Mouse (Mus musculus) thymus, adult 2 months (tissue): ENCODE results near the gene Lamc3. TPM values are rescaled to one million over a fixed set of nuclear protein-coding genes. Genes with fewer than 3 reads are reported as not detected.

Experiments used
- DNase-seq: peaks from one replicate; pipeline ENCODE4 v3.0.0; 2021
- H3K27ac ChIP-seq: fragments of 200-500 bp; 2 replicates; pipeline ENCODE4 v1.5.1; 2012; ENCODE audit warnings: low read length, control low read depth; ENCODE audit not compliant: control insufficient read depth, insufficient read depth
- H3K27me3 ChIP-seq: fragments of 200-500 bp; 2 replicates; pipeline ENCODE4 v1.6.1; 2012; ENCODE audit warnings: mild to moderate bottlenecking, low read length, moderate library complexity, mixed read lengths; ENCODE audit not compliant: control insufficient read depth, insufficient read depth
- H3K36me3 ChIP-seq: fragments of 200-500 bp; 2 replicates; pipeline ENCODE4 v1.6.1; 2012; ENCODE audit warnings: mild to moderate bottlenecking, low read length, moderate library complexity; ENCODE audit not compliant: control insufficient read depth, insufficient read depth
- H3K4me1 ChIP-seq: fragments of 200-500 bp; replicated peaks from 2 replicates; pipeline ENCODE4 v1.6.1; 2012; ENCODE audit warnings: low read length; ENCODE audit not compliant: control insufficient read depth, insufficient read depth
- H3K4me3 ChIP-seq: fragments of 200-500 bp; 2 replicates; pipeline ENCODE4 v1.5.1; 2012; ENCODE audit warnings: mild to moderate bottlenecking, low read length, control low read depth, moderate library complexity; ENCODE audit not compliant: control insufficient read depth, insufficient read depth
- CTCF ChIP-seq: fragments of 200-500 bp; IDR thresholded peaks from 2 replicates; pipeline ENCODE4 v1.5.1; 2012; ENCODE audit warnings: mild to moderate bottlenecking, control low read depth, low read length, moderate library complexity, borderline replicate concordance; ENCODE audit not compliant: control insufficient read depth, poor library complexity, insufficient read depth; ENCODE audit errors: extremely low read depth
- POLR2A ChIP-seq: fragments of 200-500 bp; IDR thresholded peaks from 2 replicates; pipeline ENCODE4 v1.6.1; 2012; ENCODE audit warnings: mild to moderate bottlenecking, low read length, control low read depth, moderate library complexity; ENCODE audit not compliant: control insufficient read depth, poor library complexity, insufficient read depth; ENCODE audit errors: extremely low read depth
- WGBS: fragments of 180-500 bp; shearing (Covaris S2); methylation state at CpG from one replicate; pipeline ENCODE4 v1.1.7; 2018; 5-methylcytosine and 5-hydroxymethylcytosine counted together
- polyA plus RNA-seq: library from polyadenylated mRNA; depleted of rRNA; stranded (reverse); fragments of >200 nt; gene quantifications from 2 replicates; pipeline ENCODE4 v1.2.3, GENCODE M21; 2012

The Lamc3 gene
- polyA plus RNA-seq, 1 experiment, result 1.1 TPM

DNA sequence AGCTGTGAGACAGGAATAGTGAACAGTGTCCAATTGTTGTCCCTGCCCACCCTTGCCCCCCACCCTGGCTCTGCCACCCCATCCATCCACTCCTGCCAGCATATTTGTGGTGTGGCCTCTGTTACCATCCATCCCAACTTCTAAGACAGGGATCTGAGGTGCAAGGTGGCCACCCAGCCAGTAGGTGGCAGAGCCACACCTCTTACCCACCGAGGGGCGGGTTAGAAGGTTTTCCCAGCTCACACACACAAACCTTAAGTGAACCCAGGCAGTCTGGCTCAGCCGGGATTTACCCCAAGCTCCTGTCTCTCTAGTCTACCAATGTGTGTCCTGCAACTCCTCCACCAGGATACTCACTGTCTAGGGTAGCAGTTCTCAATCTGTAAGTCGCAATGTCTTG lies 30.5 kb downstream of the Lamc3 start:
- Histone ChIP-seq H3K4me3 (no peak overlapping the region), H3K27ac (no peak overlapping the region), H3K36me3 (no peaks in the 10 kb centered on the region), H3K4me1 (no peaks in the 10 kb centered on the region), H3K27me3 (no peaks in the 10 kb centered on the region)
- WGBS, result 27% methylated on average over 4 of the region's 4 CpGs
- TF ChIP-seq POLR2A (no peak), CTCF (peak; percentile 82)
- peak; percentile 52 for DNase-seq

DNA sequence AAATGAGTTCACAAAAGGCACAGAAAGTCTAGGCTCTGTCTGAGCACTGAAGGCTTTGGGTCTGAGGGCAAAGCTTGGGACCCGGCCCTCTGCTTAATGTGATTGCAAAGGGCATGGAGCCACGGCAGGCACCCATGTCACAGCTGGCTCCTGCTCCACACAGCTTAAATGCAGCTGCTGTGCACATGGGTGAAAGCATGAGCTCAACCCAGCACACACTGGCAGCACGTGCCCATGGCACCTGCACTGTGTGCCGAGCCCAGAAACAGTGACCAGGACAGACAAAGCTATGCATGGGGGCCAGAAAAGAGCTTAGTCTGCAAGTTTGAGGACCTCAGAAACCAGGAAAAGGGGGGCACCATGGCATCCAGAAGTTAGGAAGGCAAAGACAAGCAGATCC lies 36.6 kb downstream of the Lamc3 start:
- Histone ChIP-seq H3K27ac (no peak overlapping the region), H3K4me1 (no peaks in the 10 kb centered on the region), H3K4me3 (no peak overlapping the region), H3K36me3 (no peaks in the 10 kb centered on the region), H3K27me3 (no peaks in the 10 kb centered on the region)
- TF ChIP-seq CTCF (no peak), POLR2A (no peak)
- DNase-seq, result no peak
- 78% methylated on average over 4 of the region's 4 CpGs for WGBS

DNA sequence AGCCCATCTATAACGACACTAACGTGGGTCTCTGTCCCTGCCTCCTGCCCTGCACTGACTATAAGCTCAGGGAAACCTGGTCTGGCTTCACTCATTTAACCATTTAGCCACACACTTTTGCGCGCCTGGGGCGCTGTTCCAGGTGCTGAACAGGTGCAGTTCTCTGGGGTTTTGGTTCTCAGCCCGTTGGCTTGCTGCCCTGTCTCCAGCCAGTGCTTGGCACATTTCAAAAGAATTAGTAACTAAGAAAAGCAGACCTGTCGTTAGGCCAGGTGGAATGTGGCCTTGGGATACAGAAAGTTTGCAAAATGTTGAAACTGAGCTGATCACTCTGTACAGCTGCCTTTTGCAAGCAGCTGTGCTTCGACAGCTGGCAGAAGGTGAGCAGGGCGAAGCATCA lies 37.7 kb downstream of the Lamc3 start:
- Histone ChIP-seq H3K36me3 (no peaks in the 10 kb centered on the region), H3K27me3 (no peaks in the 10 kb centered on the region), H3K4me1 (peaks cover 5% of the 10 kb centered on the region), H3K27ac (no peak overlapping the region), H3K4me3 (no peak overlapping the region)
- TF ChIP-seq CTCF (no peak), POLR2A (no peak)
- WGBS, result 28% methylated on average over 9 of the region's 9 CpGs
- no peak for DNase-seq

DNA sequence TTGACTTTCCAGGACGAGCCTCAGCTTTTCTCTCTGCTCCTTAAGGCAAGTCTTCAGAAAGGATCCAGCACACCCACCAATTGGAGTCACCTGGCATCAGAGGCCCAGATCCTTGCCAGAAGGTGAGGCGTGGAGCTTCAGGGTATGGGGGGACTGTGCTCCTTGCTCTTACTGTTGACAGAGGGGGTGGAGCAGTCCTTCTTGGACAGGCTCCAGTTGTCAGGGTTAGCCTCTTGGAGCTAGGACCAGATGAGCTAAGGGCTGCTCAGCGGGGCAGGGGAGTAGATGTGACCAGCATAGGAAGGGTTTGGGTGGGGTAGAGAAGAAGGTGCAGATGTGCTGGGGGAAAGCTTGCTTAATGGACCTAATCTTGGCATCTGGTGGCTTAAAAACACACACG lies 38.8 kb downstream of the Lamc3 start:
- H3K4me3 ChIP-seq, result no peak overlapping the region
- DNase-seq, result no peak
- H3K4me1 ChIP-seq, result peaks cover 15% of the 10 kb centered on the region
- WGBS, result 66% methylated on average over 4 of the region's 4 CpGs
- H3K27me3 ChIP-seq, result no peaks in the 10 kb centered on the region
- TF ChIP-seq CTCF (no peak), POLR2A (no peak)
- no peaks in the 10 kb centered on the region for H3K36me3 ChIP-seq
- H3K27ac ChIP-seq, result no peak overlapping the region

DNA sequence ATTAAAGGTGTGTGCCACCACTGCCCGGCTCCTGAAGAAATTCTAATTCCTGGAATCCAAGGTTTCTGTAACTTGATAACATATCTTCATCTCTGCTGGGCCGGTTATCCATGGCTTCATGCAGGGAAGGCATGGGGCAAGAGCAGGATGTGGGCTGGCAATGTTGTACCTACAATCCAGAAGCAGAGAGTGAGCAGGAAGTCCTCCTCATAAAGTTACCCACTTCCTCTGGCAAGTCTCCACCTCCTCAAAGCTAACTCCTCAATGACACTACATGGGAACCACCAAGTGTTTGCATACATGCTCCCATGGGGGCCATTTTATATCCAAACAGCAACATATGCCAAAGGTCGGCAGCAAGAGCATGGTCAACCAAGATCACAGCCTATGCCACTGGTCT lies 42.6 kb downstream of the Lamc3 start:
- TF ChIP-seq CTCF, result no peak
- no peak for TF ChIP-seq POLR2A
- H3K4me3 ChIP-seq, result no peak overlapping the region
- H3K4me1 ChIP-seq, result peaks cover 18% of the 10 kb centered on the region
- H3K36me3 ChIP-seq, result no peaks in the 10 kb centered on the region
- no peaks in the 10 kb centered on the region for H3K27me3 ChIP-seq
- no peak overlapping the region for H3K27ac ChIP-seq
- 45% methylated on average over 3 of the region's 3 CpGs for WGBS
- DNase-seq, result peak; percentile 22

DNA sequence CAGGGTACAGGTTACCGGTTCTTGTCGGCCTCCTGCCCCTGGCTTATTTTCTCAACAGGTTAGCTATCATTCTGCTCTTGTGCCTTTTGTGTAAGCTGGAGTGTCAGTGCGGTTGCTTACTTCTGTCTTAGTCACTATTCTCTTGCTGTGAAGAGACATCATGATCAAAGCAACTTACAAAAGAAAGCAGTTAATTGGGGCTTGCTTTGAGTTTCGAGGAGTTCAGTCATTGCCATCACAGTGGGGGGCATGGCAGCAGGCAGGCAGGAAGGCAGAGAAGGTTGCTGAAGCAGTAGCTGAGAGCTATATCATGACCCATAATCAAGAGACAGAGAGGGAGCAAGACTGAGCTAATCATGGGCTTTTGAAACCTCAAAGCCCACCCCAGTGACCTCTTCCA lies 47.5 kb downstream of the Lamc3 start:
- no peak overlapping the region for H3K4me3 ChIP-seq
- no peaks in the 10 kb centered on the region for H3K27me3 ChIP-seq
- no peaks in the 10 kb centered on the region for H3K36me3 ChIP-seq
- TF ChIP-seq CTCF (no peak), POLR2A (no peak)
- H3K27ac ChIP-seq, result no peak overlapping the region
- peaks cover 16% of the 10 kb centered on the region for H3K4me1 ChIP-seq
- no peak for DNase-seq
- 87% methylated on average over 4 of the region's 4 CpGs for WGBS

DNA sequence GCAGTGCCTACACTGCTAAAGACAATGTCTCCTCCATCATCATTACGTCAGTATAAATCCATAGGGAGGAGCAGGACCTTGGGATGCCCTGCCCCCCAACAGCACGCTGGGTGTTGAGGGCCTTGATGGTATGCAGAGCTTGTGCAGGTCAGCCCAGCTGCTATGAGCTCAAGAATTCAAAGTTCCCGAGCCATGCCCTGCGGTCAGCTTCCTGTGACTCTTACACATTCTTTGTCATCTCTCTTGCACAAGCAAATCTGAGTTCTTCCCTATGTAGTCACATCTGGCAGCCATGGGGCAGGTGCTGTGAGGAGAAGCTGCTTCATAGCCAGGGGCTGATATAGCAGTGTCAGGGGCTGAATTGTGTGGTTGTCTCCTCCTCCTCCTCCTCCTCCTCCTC lies 48.0 kb downstream of the Lamc3 start:
- TF ChIP-seq CTCF, result no peak
- TF ChIP-seq POLR2A, result no peak
- DNase-seq, result no peak
- no peaks in the 10 kb centered on the region for H3K27me3 ChIP-seq
- no peaks in the 10 kb centered on the region for H3K36me3 ChIP-seq
- peaks cover 11% of the 10 kb centered on the region for H3K4me1 ChIP-seq
- H3K27ac ChIP-seq, result no peak overlapping the region
- WGBS, result 57% methylated on average over 4 of the region's 4 CpGs
- no peak overlapping the region for H3K4me3 ChIP-seq
